Mouse (Mus musculus) C2C12 (cell line): Measurements from ENCODE around the gene Gm10961. TPM values are rescaled to one million over a fixed set of nuclear protein-coding genes. Genes with fewer than 3 reads are reported as not detected.
"Not testable (repeated sequence)": the region's sequence is repeated elsewhere in the genome, so short reads cannot be mapped to it uniquely, and the experiment has no call there.

Source experiments
- H3K27me3 ChIP-seq: one replicate; pipeline ENCODE4 v1.6.1; 2011; ENCODE audit not compliant: control insufficient read depth, insufficient read depth, insufficient read length
- H3K36me3 ChIP-seq: one replicate; pipeline ENCODE4 v1.6.1; 2011; ENCODE audit not compliant: control insufficient read depth, insufficient read depth
- H3K4me3 ChIP-seq: one replicate; pipeline ENCODE4 v1.5.1; 2011; ENCODE audit warnings: mild to moderate bottlenecking, control low read depth; ENCODE audit not compliant: poor library complexity, insufficient read depth, severe bottlenecking
- H3K79me2 ChIP-seq: one replicate; pipeline ENCODE4 v1.6.1; 2011; ENCODE audit not compliant: control insufficient read depth, insufficient read depth
- H3K79me3 ChIP-seq: one replicate; pipeline ENCODE4 v1.6.1; 2011; ENCODE audit warnings: low read depth, control low read depth
- H3ac ChIP-seq: one replicate; pipeline ENCODE3; 2011; ENCODE audit warnings: low read depth; ENCODE audit not compliant: control insufficient read depth, insufficient read length
- CEBPB ChIP-seq: IDR thresholded peaks from one replicate; pipeline ENCODE4 v1.6.1; 2011; ENCODE audit warnings: low read depth, mild to moderate bottlenecking, control low read depth, moderate library complexity
- CTCF ChIP-seq: IDR thresholded peaks from one replicate; pipeline ENCODE4 v1.5.1; 2011; ENCODE audit not compliant: control insufficient read depth, insufficient read depth, insufficient read length
- FOSL1 ChIP-seq: IDR thresholded peaks from one replicate; pipeline ENCODE4 v1.8.0; 2011; ENCODE audit warnings: mild to moderate bottlenecking, low read length; ENCODE audit not compliant: poor library complexity, insufficient read depth, severe bottlenecking
- MAX ChIP-seq: IDR thresholded peaks from one replicate; pipeline ENCODE4 v1.6.1; 2011; ENCODE audit warnings: mild to moderate bottlenecking, control low read depth
- MYOD1 ChIP-seq: IDR thresholded peaks from one replicate; pipeline ENCODE4 v1.6.1; 2011; ENCODE audit warnings: low read depth; ENCODE audit not compliant: control insufficient read depth, insufficient read length
- MYOG ChIP-seq: IDR thresholded peaks from one replicate; pipeline ENCODE4 v1.6.1; 2011; ENCODE audit not compliant: control insufficient read depth, insufficient read length; ENCODE audit errors: extremely low read depth
- USF1 ChIP-seq: IDR thresholded peaks from one replicate; pipeline ENCODE4 v1.6.1; 2011; ENCODE audit warnings: low read depth, mild to moderate bottlenecking, control low read depth, moderate library complexity
- polyA plus RNA-seq: library from polyadenylated mRNA; unstranded; fragments of >200 nt; fragmentation: generic; extraction: Trizol; gene quantifications from one replicate; pipeline ENCODE4 v1.2.1, GENCODE M21; 2012; ENCODE audit warnings: missing spikeins

Gene Gm10961
- polyA plus RNA-seq, 1 experiment = not detected

DNA sequence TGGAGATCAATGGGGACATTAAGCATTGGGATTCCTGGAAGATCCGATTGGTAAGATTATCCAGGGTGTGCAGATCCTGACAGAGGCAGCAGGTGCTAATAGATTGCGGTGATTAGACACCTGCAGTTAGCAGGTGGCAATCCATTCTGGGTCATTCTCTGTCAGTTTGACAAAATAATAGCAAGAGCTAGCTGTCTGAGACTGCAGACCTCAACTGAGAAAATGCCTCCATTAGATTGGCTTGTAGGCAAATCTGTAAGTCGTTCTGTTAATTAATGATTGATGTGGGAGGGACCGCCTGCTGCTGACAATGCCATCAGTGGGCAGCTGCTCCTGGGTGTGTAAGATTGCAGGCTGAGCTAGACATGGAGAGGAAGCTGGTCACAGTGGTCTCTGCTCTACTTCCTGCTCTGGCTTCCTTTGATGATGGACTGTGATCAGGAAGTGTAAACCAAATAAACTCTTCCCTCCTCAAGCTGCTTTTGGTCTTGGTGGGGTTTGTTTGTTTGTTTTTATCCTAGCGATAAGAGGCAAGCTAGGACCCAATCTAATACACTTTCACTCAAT lies 6.6 kb downstream of the Gm10961 start:
- TF ChIP-seq FOSL1 = no peak
- no peak for TF ChIP-seq MYOG
- no peak for TF ChIP-seq USF1
- no peak for TF ChIP-seq CEBPB
- TF ChIP-seq MYOD1 = no peak
- no peak for TF ChIP-seq CTCF
- no peak for TF ChIP-seq MAX
- Histone ChIP-seq H3K79me2 (no peaks in the 10 kb centered on the region), H3ac (no peak overlapping the region), H3K79me3 (no peaks in the 10 kb centered on the region), H3K27me3 (peaks cover 8% of the 10 kb centered on the region), H3K36me3 (no peaks in the 10 kb centered on the region), H3K4me3 (no peak overlapping the region)

DNA sequence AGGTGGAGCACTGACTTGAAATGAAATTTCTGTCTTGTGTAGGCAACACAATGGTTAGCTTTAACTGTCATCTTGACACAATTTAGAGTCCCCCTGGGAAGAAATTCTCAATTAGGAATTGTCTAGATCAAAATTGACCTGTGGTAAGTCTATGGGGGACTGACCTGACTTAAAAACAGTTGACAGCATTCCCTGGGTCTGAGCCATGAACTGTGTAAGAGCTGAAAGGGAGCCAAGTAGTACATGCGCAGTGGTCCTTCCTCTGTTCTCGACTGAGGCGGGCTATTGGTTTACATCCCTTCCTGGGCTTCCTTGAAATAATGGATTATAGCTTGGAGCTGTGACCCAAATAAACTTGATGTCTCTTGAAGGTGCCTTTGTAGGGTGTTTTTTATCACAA lies 15.8 kb downstream of the Gm10961 start:
- no peak overlapping the region for H3K4me3 ChIP-seq
- no peaks in the 10 kb centered on the region for H3K36me3 ChIP-seq
- TF ChIP-seq FOSL1 (no peak), USF1 (no peak), CTCF (no peak)
- no peak overlapping the region for H3ac ChIP-seq
- no peaks in the 10 kb centered on the region for H3K79me2 ChIP-seq
- no peaks in the 10 kb centered on the region for H3K79me3 ChIP-seq
- no peaks in the 10 kb centered on the region for H3K27me3 ChIP-seq

DNA sequence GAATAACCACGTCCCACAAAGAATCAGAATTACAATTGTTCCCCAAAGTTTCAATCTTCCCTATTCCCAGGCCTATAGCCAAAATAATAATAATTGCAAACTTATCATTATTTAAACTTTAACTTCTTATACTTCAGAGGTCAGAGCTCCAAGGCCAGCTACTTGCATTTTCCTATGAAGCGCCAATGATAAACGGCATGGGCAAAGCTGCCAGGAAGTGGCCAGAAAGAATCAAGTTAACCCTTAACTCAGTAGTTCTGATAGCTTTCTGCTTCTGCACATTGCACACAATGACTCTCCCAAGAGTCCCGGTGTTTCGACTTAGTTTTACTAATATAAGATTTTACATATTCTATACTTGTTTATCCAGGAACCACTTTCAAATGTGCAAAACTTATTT lies 19.2 kb downstream of the Gm10961 start:
- not testable (repeated sequence) for H3K36me3 ChIP-seq, H3K79me2 ChIP-seq, H3K27me3 ChIP-seq, H3K4me3 ChIP-seq, H3K79me3 ChIP-seq, H3ac ChIP-seq

DNA sequence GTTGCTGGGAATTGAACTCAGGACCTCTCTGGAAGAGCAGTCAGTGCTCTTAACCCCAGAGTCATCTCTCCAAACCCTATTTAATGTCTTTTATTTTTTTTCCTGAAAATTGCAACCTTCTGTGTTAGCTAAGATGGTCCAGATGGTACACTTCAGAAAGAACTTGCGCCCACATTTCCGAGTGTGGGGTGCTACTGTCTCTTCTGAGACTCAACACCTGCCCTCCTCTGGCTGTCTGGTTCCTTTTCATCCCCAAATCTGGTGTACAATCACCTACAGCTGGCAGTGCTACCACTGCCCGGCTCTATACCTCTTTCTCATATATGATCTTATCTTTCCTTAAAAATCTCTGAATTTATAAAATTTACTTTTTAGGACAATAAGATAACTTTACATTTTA lies 21.8 kb downstream of the Gm10961 start:
- no peaks in the 10 kb centered on the region for H3K79me2 ChIP-seq
- peaks cover 4% of the 10 kb centered on the region for H3K36me3 ChIP-seq
- no peak overlapping the region for H3K4me3 ChIP-seq
- TF ChIP-seq MYOD1 (no peak), CTCF (no peak), FOSL1 (no peak), MYOG (no peak)
- no peak overlapping the region for H3ac ChIP-seq
- H3K27me3 ChIP-seq = no peaks in the 10 kb centered on the region
- no peaks in the 10 kb centered on the region for H3K79me3 ChIP-seq

DNA sequence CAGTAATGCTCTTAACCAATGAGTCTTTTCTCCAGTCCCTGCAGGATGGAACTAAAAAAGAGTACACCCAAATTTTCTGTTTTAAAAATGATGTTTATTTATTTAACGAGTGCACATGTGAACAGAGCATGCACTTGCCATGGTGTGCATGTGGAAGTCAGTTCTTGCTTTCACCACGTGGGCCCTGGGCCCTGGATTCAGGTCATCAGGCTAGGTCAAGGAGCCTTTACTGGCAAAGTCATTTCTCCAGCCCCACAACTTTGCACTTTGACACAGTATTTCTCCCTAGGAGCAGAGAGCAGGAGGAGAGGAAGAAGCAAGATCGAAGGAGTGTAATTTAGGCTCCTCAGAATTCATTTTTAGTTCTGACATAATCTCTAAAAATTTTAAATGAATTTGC lies 23.7 kb downstream of the Gm10961 start:
- no peak overlapping the region for H3ac ChIP-seq
- H3K36me3 ChIP-seq = peaks cover 23% of the 10 kb centered on the region

DNA sequence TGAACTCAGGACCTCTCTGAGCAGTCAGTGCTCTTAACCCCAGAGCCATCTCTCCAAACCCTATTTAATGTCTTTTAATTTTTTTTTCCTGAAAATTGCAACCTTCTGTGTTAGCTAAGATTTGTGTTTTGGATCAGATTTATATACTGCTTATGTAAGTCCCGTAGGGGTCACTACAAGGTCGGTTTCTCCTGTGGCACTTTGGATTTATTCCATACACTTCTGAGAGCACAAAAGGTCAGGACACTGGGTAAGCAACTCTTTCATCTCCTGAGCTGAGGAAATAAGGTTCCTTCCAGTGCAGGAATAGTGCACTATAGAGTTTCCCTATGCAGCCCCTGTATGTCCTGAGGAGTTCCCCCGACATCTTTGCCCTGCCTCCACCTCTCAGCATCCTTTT lies 24.4 kb downstream of the Gm10961 start:
- H3K4me3 ChIP-seq = no peak overlapping the region
- no peaks in the 10 kb centered on the region for H3K79me3 ChIP-seq
- no peaks in the 10 kb centered on the region for H3K79me2 ChIP-seq
- no peaks in the 10 kb centered on the region for H3K27me3 ChIP-seq
- no peak overlapping the region for H3ac ChIP-seq
- TF ChIP-seq MAX (no peak), USF1 (no peak), FOSL1 (no peak), CTCF (no peak), MYOD1 (no peak), MYOG (no peak), CEBPB (no peak)
- H3K36me3 ChIP-seq = peaks cover 29% of the 10 kb centered on the region

More for the DNA sequence above, 23.7 kb downstream of the Gm10961 start:
- Histone ChIP-seq H3K79me3 (no peaks in the 10 kb centered on the region), H3K27me3 (no peaks in the 10 kb centered on the region), H3K4me3 (no peak overlapping the region), H3K79me2 (no peaks in the 10 kb centered on the region)
- TF ChIP-seq CTCF (no peak), MAX (no peak), USF1 (no peak), FOSL1 (no peak), CEBPB (no peak), MYOD1 (no peak), MYOG (no peak)
